Mouse (Mus musculus) lung, postnatal 0 days (tissue): ENCODE measurements around the gene Vipr2.

ENCODE experiments used
- CTCF ChIP-seq: IDR thresholded peaks from 2 replicates; pipeline ENCODE4 v1.5.1; 2016; ENCODE audit warnings: antibody characterized with exemption, mild to moderate bottlenecking
- EP300 ChIP-seq: IDR thresholded peaks from 2 replicates; pipeline ENCODE4 v1.6.1; 2016; ENCODE audit warnings: antibody characterized with exemption, mild to moderate bottlenecking, control low read depth

GRCm38 (mm10) chr12:116132909-116133308 is 55.4 kb downstream of the Vipr2 start:
- TF ChIP-seq CTCF (no peak), EP300 (no peak)
